Mouse (Mus musculus) kidney, postnatal 25 days (tissue): ENCODE results near the gene Iars2.

Source experiments
- DNase-seq, 2 experiments: peaks; one replicate each; pipeline ENCODE4 v3.0.0; 2021; ENCODE audit warnings: mixed read lengths in 2 of 2

Gene Iars2

DNA sequence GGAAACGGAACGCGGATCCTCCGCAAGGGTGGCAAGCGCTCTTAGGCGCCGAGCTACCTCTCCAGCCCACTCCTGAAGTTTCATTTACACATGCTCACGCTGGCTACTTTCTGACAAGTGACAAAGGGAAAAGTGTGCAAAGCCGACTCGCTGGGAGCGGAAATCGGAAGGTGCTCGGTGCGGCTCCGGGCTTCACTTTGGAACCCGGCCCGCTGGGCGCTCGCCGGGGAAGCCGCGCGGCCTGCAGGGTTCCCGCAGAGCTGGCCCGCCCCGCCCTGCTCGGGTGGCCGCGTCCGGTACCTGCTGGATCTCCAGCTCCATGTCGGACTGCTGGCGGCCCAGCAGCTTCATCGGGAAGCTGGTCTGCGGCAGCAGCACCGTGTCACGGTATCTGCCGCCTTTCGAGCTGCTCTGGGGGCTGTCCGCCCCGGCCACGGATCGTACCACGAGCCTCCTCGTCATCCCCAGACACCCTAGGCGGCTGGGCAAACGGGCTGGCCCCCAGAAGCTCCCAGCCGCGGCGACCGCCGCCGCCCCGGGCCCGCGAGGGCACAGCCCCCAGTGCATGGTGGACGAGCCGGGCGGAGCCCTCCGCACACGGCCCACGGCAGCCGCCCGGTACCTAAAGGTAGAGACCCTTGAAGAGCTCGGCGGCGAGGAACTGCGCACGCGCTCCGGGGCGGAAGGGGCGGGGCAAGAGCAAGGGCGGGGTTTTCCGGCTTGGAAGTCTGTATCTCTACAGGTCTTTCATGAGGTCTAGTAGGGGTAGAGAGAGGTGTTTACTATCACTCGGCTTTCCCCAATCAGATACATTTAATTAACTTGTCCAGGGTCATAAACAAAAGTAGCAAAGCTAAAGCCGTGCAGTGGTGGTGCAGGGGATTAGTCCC, at the start of gene Iars2:
TSS of gene Iars2 (minus strand) at position 676 of the 890 bp plus-strand sequence.
- DNase-seq = peak; percentile 91 to 93

DNA sequence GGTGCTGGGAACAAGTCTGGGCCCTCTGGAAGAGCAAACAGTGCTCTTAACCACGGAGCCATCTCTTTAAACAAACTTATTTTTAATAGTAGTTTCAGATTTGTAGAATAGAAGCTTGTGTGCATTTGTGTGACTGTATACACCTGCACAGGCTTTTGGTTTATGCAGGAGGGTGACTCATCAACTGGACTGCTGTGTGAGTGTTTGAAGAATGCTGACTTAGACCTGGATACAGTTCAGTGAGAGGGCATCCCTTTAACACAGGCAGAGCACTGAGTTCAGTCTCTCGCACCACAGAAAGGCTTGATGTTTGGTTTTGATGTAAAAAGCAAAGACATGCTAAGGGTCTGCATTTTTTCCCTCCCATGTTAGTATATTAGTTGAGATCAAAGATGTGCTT, 48.2 kb upstream of the Iars2 start:
- DNase-seq = no peak

DNA sequence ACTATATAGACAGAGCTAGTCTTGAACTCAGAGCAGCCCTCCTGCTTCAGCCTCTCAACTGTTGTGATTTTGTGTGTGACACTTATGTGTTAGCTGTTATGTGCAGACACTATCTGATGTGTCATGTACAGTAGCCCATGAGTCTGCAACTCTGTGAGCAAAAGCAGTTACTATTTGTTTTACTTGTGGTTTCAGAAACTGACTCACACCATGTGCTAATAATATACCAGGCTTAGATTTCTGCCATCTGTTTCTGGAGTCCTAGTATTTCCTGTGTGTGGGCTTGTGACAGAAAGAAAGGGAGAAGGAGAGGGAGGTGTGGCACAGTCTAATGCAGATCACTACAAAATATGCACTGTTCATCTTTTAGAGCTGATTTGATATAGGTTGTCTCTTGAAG, 47.2 kb upstream of the Iars2 start:
- no peak for DNase-seq

DNA sequence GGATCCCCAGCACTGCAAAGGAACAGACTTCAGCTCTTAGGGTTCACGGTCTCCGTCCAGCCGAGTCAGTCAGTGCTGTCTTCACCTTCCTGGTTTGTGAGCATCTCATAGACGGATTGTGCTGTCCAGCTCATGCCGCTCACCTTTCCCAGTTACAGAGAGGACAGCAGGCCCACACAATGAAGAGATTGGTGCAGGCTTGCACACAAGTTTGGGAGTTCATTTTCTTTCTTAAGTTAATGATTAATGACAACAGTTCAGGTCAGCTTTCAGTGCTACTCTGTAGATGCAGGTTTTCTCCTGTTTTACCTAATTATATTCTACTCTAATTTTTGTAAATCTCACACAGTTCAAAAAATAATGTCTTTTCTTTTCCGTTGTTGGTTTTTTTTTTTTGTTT, 40.8 kb upstream of the Iars2 start:
- peak; percentile 11 to 46 for DNase-seq

DNA sequence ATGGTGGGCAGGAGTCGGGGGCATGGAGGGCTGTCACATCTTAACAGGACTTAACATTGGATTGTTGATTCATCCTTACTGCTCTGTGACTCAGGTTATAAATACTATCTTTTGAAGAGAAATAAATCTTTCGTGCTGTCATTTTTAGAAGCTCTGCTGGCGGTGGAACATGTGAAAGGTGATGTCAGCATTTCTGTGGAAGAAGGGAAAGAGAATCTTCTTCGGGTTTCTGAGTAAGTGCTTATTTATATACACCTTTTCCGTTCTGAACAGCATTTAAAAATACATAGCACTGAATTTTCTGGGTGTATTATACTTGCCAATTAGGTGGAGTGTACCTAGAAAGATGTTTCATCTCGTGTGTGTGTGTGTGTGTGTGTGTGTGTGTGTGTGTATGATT, 38.2 kb upstream of the Iars2 start:
- no peak for DNase-seq

DNA sequence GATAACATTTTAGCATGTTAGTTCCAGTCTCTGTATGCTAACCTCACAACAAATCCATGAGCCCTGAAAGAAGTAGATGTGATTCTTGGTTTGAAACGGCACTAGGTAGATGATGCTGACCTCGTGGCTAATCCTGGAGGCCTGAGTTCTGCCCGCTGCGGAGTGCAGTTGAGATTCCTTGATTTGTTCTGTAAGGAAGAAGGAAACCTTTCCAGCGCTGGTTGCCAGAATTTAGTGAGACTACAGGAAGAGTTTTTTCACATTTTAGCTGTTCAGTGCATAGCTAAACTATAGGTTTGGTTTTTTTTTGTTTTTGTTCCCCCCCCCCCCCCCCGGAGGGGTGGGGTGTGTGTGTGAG, 35.0 kb upstream of the Iars2 start:
- DNase-seq = no peak

DNA sequence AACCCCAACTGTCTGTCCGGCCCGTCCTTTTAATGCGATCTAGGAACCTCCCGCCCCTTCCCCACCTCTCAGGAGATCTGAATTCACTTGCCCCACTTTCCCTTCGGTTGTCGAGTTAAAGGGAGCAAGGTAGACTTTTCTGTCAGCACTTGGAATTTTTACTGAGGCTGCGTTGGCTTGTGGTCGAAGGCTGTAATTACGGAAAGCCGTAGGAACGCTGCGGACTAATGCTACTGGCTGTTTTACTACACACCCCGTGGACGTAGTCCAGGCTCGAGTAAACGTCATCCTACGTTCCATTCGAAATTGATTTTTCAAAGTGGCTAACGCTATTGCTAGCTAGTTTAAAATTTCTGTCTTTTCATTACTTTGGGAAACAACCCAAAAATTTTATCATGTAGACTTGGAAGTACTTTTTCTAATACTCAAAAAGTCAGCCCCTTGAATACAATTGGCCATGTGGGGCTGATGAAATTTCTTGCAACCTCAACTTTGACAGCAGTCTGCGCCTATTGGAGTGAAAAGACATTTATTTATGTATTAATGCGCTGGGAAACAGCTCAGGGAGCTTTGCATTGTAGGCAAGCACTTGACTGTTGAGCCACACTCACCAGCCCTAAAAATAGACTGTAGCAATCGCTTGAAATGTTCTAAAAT, 34.5 kb upstream of the Iars2 start:
- DNase-seq = peak; percentile 61 to 80

DNA sequence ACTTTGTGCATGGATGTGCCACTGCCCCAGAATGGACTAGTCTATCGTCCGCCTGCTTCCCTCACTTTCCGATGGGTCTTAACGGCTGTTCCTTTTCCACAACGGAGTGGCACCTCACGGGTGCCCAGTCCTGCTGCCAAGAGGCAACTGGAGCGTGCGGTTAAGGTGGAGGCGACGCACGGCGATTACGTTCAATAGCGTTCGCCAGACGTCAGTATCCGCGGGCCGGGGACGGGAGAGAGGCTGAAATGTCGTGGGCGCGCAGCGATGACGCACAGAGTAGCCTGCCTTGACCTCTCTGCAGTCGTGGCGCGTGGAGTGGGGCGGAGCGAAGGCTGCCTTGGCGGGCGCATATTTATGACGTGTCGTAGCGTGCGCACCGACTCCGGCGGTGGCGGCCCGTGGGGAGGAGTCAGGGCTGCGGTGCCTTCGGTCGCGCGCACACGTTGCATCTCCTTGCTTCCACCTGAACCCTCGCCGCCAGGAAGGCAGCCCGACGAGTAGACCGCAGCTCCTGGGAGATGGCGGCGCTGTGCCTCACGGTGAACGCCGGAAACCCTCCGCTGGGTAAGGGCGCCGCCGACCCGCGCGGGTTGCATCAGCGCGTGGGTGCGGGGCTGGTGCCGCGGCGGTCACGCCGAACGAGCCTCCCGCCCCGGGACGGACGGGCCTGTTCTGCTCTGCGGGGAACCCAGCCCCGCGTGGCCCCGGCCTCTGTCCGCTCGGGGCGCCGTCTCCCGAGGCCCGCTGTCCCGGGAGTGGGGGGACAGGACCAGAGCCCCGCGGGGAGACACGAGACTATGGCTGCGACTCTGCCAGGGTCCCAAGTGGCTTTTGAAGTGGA, 33.7 kb upstream of the Iars2 start, which contains the start of gene Eprs:
TSS of gene Eprs (plus strand) at position 368 of the 844 bp plus-strand sequence.
- DNase-seq = peak; percentile 99

DNA sequence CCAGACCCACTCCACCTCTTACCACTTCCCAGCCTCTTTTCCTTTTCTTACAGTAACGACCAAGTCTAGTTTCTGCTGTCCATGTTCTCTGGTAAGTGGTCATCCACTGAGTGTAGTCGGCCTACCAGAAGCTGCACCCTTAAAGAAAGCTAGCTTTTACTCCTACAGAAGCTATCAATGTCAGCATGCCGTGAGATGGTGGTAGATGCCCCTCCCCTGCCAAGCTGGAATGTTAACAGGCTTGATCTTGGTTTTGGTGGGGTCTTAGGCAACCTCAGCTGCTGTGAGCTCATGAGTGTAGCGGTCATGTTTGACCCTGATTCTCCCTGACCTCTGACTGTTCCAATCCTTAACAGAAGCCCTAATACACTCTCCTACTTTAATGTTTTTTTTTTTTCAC, 29.0 kb upstream of the Iars2 start:
- DNase-seq = no peak

DNA sequence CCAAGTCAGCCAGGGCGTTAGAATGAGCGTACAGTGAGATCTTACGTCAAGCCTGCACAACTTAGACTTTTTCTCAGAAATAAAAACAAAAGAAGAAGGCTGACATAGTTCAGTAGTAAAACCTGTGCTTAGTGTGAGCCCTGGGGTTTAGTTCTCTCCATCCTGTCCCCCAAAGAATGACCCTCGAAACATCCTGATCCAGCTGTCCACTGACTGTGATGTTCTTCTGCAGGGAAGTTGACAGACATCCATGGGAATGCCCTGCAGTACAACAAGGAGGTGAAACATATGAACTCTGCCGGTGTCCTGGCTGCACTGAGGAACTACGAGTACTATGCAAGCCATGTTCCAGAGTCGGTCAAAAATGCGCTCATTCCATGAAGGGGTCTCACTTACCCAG, 27.1 kb upstream of the Iars2 start:
- DNase-seq = no peak

DNA sequence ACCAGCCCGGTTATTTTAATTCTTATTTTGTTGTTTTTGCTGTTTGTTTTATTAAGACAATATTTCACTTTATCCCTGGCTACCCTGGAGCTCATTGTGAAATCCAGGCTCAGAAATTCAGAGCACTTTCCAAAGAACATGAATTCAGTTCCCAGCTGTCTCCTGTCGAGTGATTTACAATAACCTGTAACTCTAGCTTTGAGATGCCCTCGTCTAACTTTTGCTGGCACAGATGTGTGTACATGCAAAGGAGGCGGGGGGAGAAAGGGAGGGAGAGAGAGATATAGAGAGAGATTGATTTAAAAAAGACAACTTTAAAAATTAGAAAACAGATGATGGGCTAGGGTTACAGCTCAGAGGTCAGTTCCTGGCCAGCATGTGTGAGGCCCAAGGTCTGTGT, 25.5 kb upstream of the Iars2 start:
- DNase-seq = no peak

DNA sequence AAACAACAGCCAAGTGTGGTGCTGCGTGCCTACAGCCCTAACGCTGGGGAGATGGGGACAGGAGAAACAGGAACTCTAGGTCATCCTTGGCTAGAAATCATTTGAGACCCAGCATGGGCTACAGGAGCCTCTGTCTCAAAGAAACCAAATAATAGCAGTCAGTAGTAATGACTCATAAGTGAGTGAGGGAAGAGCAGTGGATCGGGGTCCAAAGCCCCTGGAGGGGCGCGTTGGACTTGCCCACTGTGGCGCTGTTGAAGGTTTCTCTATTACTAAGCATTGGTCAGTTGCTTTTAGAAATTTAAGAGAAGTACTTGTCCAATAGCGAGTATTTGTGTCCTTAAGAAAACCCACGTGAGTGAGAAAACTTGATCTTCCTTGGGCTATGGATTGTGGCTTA, 24.2 kb upstream of the Iars2 start:
- DNase-seq = no peak

DNA sequence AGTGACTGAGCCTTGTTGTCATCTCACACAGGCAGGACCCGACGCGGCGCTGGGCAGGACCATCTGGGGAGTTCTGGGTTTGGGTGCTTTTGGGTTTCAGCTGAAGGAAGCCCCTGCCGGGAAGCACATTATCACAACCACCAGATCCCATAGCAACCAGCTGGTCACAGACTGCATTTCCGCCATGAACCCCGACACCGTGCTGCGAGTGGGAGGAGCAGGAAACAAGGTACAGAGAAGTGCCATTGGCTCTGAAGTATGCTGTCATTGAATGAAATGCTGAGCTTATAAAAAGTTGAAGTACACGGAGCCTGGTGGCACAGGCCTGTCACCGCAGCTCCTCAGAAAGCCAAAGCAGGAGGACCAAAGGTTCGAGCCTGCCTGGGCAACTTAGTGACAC, 23.0 kb upstream of the Iars2 start:
- no peak for DNase-seq

DNA sequence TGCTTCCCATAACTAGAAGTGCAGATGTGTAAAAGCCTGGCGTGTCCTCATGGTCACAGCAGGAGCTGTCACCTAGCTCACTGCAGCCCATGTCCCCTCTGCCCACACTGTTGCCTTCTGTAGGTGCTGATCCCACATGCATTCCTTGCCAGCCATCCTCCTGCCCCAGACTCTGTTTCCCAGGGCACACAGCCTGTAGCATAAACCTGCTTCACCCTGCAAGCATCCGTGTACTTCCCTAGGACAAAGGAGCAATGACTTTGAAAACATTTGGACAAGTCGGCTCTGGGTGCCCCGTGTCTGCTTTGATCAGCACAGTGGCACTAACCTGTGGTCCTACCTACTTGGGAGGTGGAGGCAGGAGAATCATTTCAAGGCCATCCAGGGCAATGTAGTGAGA, 21.4 kb upstream of the Iars2 start:
- no peak for DNase-seq

DNA sequence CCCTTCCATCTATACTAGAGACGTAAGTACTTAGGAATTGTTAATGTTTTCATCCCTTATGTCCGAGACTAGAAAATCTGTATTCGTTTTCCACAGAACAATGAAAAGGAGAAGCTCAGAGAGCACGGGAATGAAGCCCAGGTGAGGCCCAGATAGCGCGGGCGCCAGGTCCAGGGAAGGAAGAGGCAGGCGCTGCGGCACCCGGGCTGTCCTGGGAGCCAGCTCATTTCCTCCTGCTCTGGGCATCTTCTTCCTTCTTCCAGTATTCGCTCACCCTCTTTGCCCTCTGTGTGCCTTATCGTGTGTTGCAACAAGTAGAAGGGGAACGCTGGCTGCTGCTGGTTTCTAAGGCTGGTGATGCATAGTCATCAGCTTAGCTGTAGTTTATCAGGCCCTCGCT, 20.5 kb upstream of the Iars2 start:
- no peak for DNase-seq

DNA sequence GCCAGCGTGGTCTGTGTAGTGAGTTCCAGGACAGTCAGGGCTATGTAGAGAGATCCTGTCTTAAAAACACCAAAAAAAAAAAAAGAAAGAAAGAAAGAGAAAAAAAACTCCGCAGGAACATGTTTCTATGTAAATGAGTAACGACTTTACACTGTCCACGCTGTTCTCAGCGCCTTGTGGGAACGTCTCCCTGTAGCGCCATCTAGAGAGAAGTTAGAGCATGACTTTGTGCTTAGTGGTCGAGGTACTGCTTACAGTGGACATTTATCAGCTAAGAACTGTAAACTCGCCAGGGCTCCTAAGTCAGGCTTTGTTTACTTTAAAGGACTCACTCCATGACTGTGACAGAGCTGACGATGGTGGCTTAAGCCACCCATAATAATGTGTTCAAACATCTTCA, 17.0 kb upstream of the Iars2 start:
- DNase-seq = no peak

DNA sequence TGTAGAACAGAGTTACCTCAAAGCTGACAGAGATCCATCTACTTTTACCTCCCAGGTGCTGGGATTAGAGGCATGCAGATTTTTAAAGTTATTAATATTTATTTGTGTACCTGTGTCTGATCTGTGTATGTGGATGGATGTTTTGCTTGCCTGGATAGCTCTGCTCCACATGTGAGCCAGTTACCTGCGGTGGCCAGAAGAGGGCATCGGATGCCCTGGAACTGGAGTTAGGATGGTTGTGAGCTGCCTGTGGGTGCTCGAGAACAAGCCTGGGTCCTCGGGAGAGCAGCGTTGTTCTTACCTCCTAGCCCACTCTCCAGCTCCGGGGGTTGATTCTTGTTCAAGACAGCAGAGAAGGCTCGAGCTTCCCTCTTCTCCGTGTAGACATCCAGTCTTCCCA, 14.2 kb upstream of the Iars2 start:
- no peak for DNase-seq

DNA sequence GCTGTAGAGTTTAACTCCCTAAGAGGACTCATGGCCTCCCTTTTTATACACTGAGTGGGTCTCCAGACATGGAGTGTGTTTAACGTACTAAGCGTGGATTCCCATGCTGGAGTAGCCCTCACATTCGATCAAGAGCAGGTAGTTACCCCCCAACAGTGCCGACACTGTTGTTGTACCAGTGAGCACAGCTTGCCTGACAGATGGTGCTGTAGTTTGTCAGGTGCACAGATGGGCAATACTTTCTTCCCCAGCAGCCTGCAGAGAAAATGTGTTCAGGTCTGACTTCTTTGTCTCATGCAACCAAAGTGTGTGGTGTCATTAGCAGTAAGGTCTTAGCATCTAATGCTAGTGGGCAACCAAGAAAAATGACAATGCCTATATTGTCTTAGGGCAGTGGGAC, 13.2 kb upstream of the Iars2 start:
- no peak for DNase-seq

DNA sequence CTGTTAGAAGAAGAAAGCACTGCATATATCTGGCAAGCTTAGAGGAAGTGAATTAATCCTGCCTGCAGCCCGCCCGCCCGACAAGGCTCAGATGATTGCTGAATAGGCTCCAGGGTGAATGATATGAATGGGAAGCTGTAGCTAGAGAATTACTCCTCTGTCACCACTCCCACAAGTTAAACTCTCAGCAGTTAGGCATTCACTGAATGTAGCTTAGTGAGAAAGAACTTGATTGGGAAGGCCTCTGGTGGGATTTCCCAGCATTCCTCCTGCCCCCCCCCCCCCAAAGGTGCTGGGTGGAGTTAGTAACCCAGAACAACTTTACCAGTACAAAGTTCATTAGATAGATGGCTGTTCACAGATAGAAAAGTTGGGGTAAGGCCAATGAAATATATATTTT, 7.3 kb upstream of the Iars2 start:
- no peak for DNase-seq

DNA sequence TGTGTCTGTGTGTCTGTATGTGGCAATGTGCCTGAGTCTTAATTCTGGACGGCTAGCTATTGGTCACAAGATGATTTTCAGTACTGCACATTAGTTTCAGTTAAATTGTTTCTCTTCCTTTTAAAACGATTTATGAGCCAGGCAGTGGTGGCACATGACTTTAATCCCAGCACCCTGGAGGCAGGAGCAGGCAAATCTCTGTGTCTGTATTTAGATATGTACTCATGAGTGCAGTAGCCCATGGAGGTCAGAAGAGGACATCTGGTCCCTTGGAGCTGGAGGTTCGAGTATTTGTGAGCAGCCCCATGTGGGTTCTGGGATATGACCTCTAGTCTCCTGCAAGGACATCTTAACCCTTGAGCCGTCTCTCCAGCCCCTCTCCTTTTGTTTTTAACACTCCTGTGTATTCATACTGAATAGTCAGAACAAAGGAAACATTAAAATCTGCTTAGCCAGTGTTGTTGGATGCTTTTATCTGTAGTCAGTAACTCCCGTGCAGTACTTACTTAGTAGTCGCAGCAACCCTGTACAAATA, 6.1 kb upstream of the Iars2 start:
- DNase-seq = peak; percentile 18 to 57

DNA sequence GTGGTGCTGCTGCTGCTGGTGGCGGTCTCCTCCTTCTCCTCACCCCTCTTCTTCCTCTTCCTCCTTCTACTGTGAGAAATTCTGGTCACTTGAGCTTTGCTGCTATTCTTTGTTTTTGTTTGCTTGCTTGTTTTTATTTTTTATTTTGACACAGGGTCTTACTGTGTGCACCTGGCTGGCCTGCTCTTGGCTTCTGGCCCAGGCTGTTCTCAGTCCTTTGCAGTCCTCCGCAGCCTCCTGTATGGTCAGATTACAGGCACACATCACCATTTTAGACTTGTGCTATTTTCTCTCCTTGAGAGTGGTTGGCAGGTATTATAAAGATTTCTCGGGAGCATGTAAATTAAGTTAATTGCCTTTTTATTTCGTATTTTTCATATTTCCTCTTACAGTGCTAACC, 4.9 kb upstream of the Iars2 start:
- DNase-seq = no peak

DNA sequence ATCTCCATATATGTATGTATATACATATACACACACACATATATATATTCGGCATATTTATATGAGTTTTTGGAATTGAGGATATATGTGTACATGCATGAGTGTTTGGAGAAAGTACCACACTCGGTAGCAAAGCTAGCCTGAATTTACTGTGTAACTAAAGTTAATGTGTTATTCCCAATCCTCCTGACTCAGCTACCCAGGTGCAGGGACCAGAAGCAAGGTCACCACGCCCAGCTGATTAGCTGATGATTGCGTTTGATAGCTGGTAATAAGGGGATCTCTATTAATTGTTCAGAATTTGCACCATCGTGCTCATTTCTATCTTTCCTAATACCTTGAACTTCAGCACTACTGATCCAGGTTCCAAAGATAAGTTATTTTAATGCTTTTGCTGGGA, 4.5 kb upstream of the Iars2 start:
- peak; percentile 30 to 45 for DNase-seq

DNA sequence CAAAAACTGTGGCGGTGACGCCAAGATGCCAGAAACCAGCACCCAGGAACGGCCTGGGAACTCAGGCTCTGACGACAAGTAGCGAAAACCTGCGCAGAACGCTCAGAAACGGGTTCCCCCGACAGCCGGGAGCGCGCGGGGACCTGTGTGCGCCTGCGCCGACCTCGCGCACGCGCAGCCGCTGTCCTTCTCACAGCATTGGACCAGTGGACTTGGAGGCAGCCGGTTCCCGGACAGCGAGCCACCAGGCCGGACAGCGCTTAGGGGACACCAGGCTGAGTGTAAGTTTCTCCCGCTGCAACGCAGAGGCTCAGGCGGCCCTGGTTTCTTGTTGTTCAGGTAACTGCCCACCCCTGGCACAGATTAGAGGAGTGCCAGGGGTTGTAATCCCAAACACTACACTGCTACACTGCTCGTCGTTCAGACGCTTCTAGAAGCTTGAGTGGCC, 2.8 kb upstream of the Iars2 start, which contains the start of gene Bpnt1:
TSS of gene Bpnt1 (plus strand) at position 167 of the 448 bp plus-strand sequence.
- peak; percentile 87 to 96 for DNase-seq
